Mouse (Mus musculus) MEL (cell line): ENCODE measurements around the gene Fam178b. TPM values are rescaled to one million over a fixed set of nuclear protein-coding genes. Genes with fewer than 3 reads are reported as not detected.
A peak's percentile ranks its signal among the peaks of the same experiment; 100 is the strongest.

Source experiments
- DNase-seq: peaks from one replicate; pipeline ENCODE4 v3.0.0; 2011; ENCODE audit warnings: low read depth, low spot score
- H3K27ac ChIP-seq: 2 replicates; pipeline ENCODE4 v1.5.1; 2012; ENCODE audit warnings: low read depth, mild to moderate bottlenecking, control low read depth, low read length, moderate library complexity; ENCODE audit not compliant: control insufficient read depth
- H3K27me3 ChIP-seq, 2 experiments: fragments of 150-350 bp in 1 of 2; sonication (generic) in 1 of 2; 2 replicates each; pipeline ENCODE4 v1.6.1; 2012; ENCODE audit warnings: low read length in 2 of 2, mild to moderate bottlenecking in 2 of 2, improper control_type of control experiment in 1 of 2, moderate library complexity in 1 of 2; ENCODE audit not compliant: insufficient read depth in 2 of 2, control insufficient read depth in 1 of 2
- H3K36me3 ChIP-seq, 2 experiments: 2 replicates each; pipeline ENCODE4 v1.6.1; 2012 to 2014; ENCODE audit warnings: low read length in 2 of 2, improper control_type of control experiment in 1 of 2, inconsistent platforms in 1 of 2, mild to moderate bottlenecking in 1 of 2; ENCODE audit not compliant: insufficient read depth in 2 of 2, control insufficient read depth in 1 of 2
- H3K4me1 ChIP-seq, 2 experiments: fragments of 150-350 bp in 1 of 2; sonication (generic) in 1 of 2; 2 replicates each; pipeline ENCODE4 v1.6.1; 2012; ENCODE audit warnings: low read length in 2 of 2, improper control_type of control experiment in 1 of 2, mild to moderate bottlenecking in 1 of 2; ENCODE audit not compliant: insufficient read depth in 2 of 2, control insufficient read depth in 1 of 2
- H3K4me3 ChIP-seq, 2 experiments: fragments of 150-350 bp in 1 of 2; sonication (generic) in 1 of 2; 2 replicates each; pipeline ENCODE4 v1.5.1; 2012; ENCODE audit warnings: low read depth in 2 of 2, low read length in 2 of 2, mild to moderate bottlenecking in 2 of 2, moderate library complexity in 2 of 2, control low read depth in 1 of 2, improper control_type of control experiment in 1 of 2; ENCODE audit not compliant: control insufficient read depth in 1 of 2, insufficient read depth in 1 of 2
- H3K79me2 ChIP-seq: 2 replicates; pipeline ENCODE4 v1.6.1; 2012; ENCODE audit warnings: mild to moderate bottlenecking, low read length, moderate library complexity; ENCODE audit not compliant: control insufficient read depth, poor library complexity, insufficient read depth
- H3K9ac ChIP-seq: 2 replicates; pipeline ENCODE4 v1.6.1; 2012; ENCODE audit warnings: low read depth, mild to moderate bottlenecking, control low read depth, low read length, moderate library complexity; ENCODE audit not compliant: control insufficient read depth, poor library complexity, severe bottlenecking
- H3K9me3 ChIP-seq: fragments of 150-350 bp; sonication (generic); replicated peaks from 2 replicates; pipeline ENCODE4 v1.6.1; 2012; ENCODE audit warnings: mild to moderate bottlenecking, low read length, improper control_type of control experiment, moderate library complexity; ENCODE audit not compliant: insufficient read depth
- BHLHE40 ChIP-seq: IDR thresholded peaks from 2 replicates; pipeline ENCODE4 v1.6.1; 2012; ENCODE audit warnings: low read depth, mild to moderate bottlenecking, inconsistent platforms, low read length, improper control_type of control experiment, borderline replicate concordance
- CHD2 ChIP-seq: IDR thresholded peaks from 2 replicates; pipeline ENCODE4 v1.6.1; 2011; ENCODE audit warnings: low read length, improper control_type of control experiment
- CTCF ChIP-seq, 3 experiments: IDR thresholded peaks in 2 of 3; conservative IDR thresholded peaks in 1 of 3; 2 replicates each; pipeline ENCODE4 v1.5.1; 2011 to 2012; ENCODE audit warnings: low read length in 3 of 3, low read depth in 2 of 3, mild to moderate bottlenecking in 2 of 3, improper control_type of control experiment in 1 of 3, inconsistent platforms in 1 of 3, mixed read lengths in 1 of 3, moderate library complexity in 1 of 3; ENCODE audit not compliant: control insufficient read depth in 1 of 3, insufficient read depth in 1 of 3, poor library complexity in 1 of 3, severe bottlenecking in 1 of 3
- E2F4 ChIP-seq: IDR thresholded peaks from 2 replicates; pipeline ENCODE4 v1.6.1; 2011; ENCODE audit warnings: low read depth, low read length, improper control_type of control experiment, borderline replicate concordance
- EP300 ChIP-seq, 2 experiments: IDR thresholded peaks; 2 replicates each; pipeline ENCODE4 v1.6.1; 2011; ENCODE audit warnings: improper control_type of control experiment in 2 of 2, low read length in 2 of 2, low read depth in 1 of 2, mild to moderate bottlenecking in 1 of 2
- GABPA ChIP-seq: IDR thresholded peaks from 2 replicates; pipeline ENCODE4 v1.6.1; 2012; ENCODE audit warnings: low read depth, mild to moderate bottlenecking, inconsistent platforms, low read length, improper control_type of control experiment, moderate library complexity
- GATA1 ChIP-seq: IDR thresholded peaks from 2 replicates; pipeline ENCODE4 v1.6.1; 2011; ENCODE audit warnings: low read depth, low read length, improper control_type of control experiment
- JUND ChIP-seq: IDR thresholded peaks from 2 replicates; pipeline ENCODE4 v1.6.1; 2011; ENCODE audit warnings: low read depth, mild to moderate bottlenecking, improper control_type of control experiment, low read length
- MAZ ChIP-seq: IDR thresholded peaks from 2 replicates; pipeline ENCODE4 v1.6.1; 2012; ENCODE audit warnings: low read depth, mild to moderate bottlenecking, inconsistent platforms, low read length, improper control_type of control experiment
- MXI1 ChIP-seq: IDR thresholded peaks from 2 replicates; pipeline ENCODE4 v1.6.1; 2011; ENCODE audit warnings: mild to moderate bottlenecking, low read depth, low read length, improper control_type of control experiment
- MYB ChIP-seq: IDR thresholded peaks from 2 replicates; pipeline ENCODE4 v1.6.1; 2011; ENCODE audit warnings: mild to moderate bottlenecking, low read depth, low read length, improper control_type of control experiment
- NRF1 ChIP-seq: IDR thresholded peaks from 2 replicates; pipeline ENCODE4 v1.6.1; 2014; ENCODE audit warnings: low read depth, mild to moderate bottlenecking, inconsistent platforms, low read length, improper control_type of control experiment, moderate library complexity; ENCODE audit not compliant: poor library complexity, insufficient read depth, severe bottlenecking
- POLR2A ChIP-seq, 2 experiments: IDR thresholded peaks; 2 replicates each; pipeline ENCODE4 v1.6.1; 2011 to 2012; ENCODE audit warnings: low read length in 2 of 2, mild to moderate bottlenecking in 2 of 2, control low read depth in 1 of 2, improper control_type of control experiment in 1 of 2, low read depth in 1 of 2, moderate library complexity in 1 of 2; ENCODE audit not compliant: control insufficient read depth in 1 of 2, insufficient read depth in 1 of 2, poor library complexity in 1 of 2
- RAD21 ChIP-seq: IDR thresholded peaks from 2 replicates; pipeline ENCODE4 v1.6.1; 2011; ENCODE audit warnings: mild to moderate bottlenecking, low read depth, low read length, improper control_type of control experiment
- SIN3A ChIP-seq: IDR thresholded peaks from 2 replicates; pipeline ENCODE4 v1.6.1; 2012; ENCODE audit warnings: low read length, improper control_type of control experiment, inconsistent platforms
- TAL1 ChIP-seq: IDR thresholded peaks from 2 replicates; pipeline ENCODE4 v1.6.1; 2012; ENCODE audit warnings: mild to moderate bottlenecking, inconsistent platforms, low read length, moderate library complexity, mixed read lengths
- TBP ChIP-seq: IDR thresholded peaks from 2 replicates; pipeline ENCODE4 v1.8.0; 2011; ENCODE audit warnings: low read depth, low read length, improper control_type of control experiment
- UBTF ChIP-seq: IDR thresholded peaks from 2 replicates; pipeline ENCODE4 v1.6.1; 2012; ENCODE audit warnings: low read depth, mild to moderate bottlenecking, inconsistent platforms, low read length, improper control_type of control experiment, moderate library complexity, borderline replicate concordance; ENCODE audit not compliant: insufficient read depth
- USF1 ChIP-seq: IDR thresholded peaks from 2 replicates; pipeline ENCODE4 v1.6.1; 2014; ENCODE audit warnings: low read depth, mild to moderate bottlenecking, inconsistent platforms, low read length, improper control_type of control experiment, moderate library complexity
- USF2 ChIP-seq, 2 experiments: IDR thresholded peaks; 2 replicates each; pipeline ENCODE4 v1.6.1; 2011 to 2012; ENCODE audit warnings: improper control_type of control experiment in 2 of 2, low read length in 2 of 2, borderline replicate concordance in 1 of 2, inconsistent platforms in 1 of 2, low read depth in 1 of 2, mild to moderate bottlenecking in 1 of 2; ENCODE audit not compliant: insufficient read depth in 1 of 2
- ZC3H11A ChIP-seq: IDR thresholded peaks from 2 replicates; pipeline ENCODE4 v1.6.1; 2012; ENCODE audit warnings: low read depth, mild to moderate bottlenecking, inconsistent platforms, low read length, improper control_type of control experiment
- ZMIZ1 ChIP-seq: IDR thresholded peaks from 2 replicates; pipeline ENCODE4 v1.6.1; 2012; ENCODE audit warnings: low read depth, mild to moderate bottlenecking, inconsistent platforms, low read length, improper control_type of control experiment, moderate library complexity
- polyA plus RNA-seq, 2 experiments: library from polyadenylated mRNA; stranded (reverse) in 1 of 2; unstranded in 1 of 2; fragments of >175 nt in 1 of 2; fragments of >200 nt in 1 of 2; gene quantifications; 2 replicates each; pipeline versions ENCODE4 v1.2.1 to v1.2.4; 2012; ENCODE audit warnings: low replicate concordance in 2 of 2, low read depth in 1 of 2; ENCODE audit not compliant: insufficient read length in 2 of 2, insufficient read depth in 1 of 2, missing spikeins in 1 of 2
- total RNA-seq: library from RNA; depleted of rRNA; stranded (reverse); fragments of 300-350 nt; gene quantifications from 2 replicates; pipeline ENCODE4 v1.2.3, GENCODE M21; 2012; rRNA removed

Fam178b gene
- total RNA-seq = 0.19 and 0.33 TPM in 2 replicates
- under 1 TPM in 1 of 2 experiments, not detected in 1; 0.29 TPM for polyA plus RNA-seq

DNA sequence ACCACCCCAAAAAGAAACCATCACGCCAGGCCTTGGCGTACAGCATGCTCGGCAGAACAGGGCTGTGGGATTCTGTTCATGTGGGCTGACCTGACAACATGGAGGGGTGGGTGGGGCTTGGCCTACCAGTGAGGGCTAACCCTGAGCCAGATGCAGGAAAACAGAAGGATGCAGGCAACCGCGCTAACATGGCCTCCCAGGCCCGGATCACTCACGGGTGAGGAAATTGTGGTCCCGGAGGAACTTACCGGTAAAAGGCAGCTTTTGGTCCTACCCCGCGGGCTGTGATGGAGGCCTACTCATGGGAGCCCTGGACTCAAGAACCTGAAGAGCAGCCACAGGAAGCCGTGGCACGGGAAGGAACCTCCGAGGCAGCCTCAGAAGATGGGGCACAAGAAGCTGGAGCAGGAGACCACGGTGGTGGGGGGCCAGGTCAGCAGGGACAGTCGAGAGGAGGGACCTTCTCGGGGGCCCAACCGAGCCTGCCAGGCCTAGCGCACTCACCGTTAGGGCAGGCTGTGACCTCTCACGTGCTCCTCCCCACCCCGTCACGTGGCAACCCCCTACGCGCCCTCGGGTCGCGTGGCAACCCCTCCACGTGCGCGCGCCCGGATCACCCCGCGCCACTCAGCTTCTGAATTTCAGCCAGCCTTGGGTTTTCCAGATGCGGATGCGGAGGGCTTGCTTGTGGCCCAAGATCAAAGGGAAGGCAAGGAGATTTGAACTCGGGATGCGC, at the start of gene Fam178b:
Gene Fam178b (minus strand): TSS at position 564 of the 736 bp plus-strand sequence.
- Histone ChIP-seq H3K27me3 (peaks cover under 1 to 6% of the 10 kb centered on the region in 2 experiments; a peak in 2 of 4 replicates), H3K27ac (no peak within 1 kb of the TSS), H3K9ac (peak within 1 kb of the TSS; percentile 5; the same call in 1 of the 2 replicates), H3K79me2 (no peaks in the 10 kb centered on the region), H3K9me3 (no peaks in the 10 kb centered on the region), H3K36me3 (peaks cover 0 to 3% of the 10 kb centered on the region in 2 experiments; a peak in 2 of 4 replicates), H3K4me1 (no peaks in the 10 kb centered on the region), H3K4me3 (peak within 1 kb of the TSS in 1 of 2 experiments; percentile 10; a peak in 2 of 4 replicates)
- DNase-seq = no peak
- no peak for TF ChIP-seq CHD2
- no peak for TF ChIP-seq TAL1
- TF ChIP-seq RAD21 = no peak
- TF ChIP-seq CTCF (IDR thresholded peaks at IDR 0.05 in 2 of 3, conservative IDR thresholded peaks at IDR 0.05 in 1 of 3; ENCODE audit: control insufficient read depth in 1 of 3, insufficient read depth in 1 of 3, low read depth in 2 of 3, low read length in 3 of 3, poor library complexity in 1 of 3, severe bottlenecking in 1 of 3) = no peak
- TF ChIP-seq MXI1 = no peak
- TF ChIP-seq ZC3H11A = no peak
- no peak for TF ChIP-seq UBTF

DNA sequence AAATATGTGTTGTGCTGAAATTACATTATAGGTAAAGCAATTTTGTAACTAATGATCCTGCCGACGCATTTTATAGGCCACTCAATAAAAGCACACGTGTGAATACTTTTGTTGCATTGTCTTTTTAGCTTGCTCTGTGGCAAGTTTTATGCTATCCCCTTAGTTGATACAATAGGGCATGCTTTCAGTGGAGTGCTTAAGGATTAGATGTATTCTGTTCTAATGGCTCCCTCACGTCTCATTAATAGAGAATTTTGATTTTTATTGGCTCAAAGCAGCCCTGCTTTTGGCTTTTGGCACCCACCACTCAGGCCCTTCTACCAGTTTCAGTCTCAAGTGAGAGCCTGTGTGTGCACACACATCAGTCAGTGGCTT, 41.1 kb upstream of the Fam178b start:
- TF ChIP-seq EP300 (IDR thresholded peaks at IDR 0.05; ENCODE audit: low read depth in 1 of 2, low read length in 2 of 2) = no peak
- TF ChIP-seq CTCF (IDR thresholded peaks at IDR 0.05 in 2 of 3, conservative IDR thresholded peaks at IDR 0.05 in 1 of 3; ENCODE audit: control insufficient read depth in 1 of 3, insufficient read depth in 1 of 3, low read depth in 2 of 3, low read length in 3 of 3, poor library complexity in 1 of 3, severe bottlenecking in 1 of 3) = no peak
- TF ChIP-seq GABPA = no peak
- no peak for TF ChIP-seq SIN3A
- TF ChIP-seq E2F4 = no peak
- TF ChIP-seq GATA1 = no peak
- TF ChIP-seq USF1 = no peak
- TF ChIP-seq MAZ = no peak
- no peak for TF ChIP-seq POLR2A (IDR thresholded peaks at IDR 0.05; ENCODE audit: control insufficient read depth in 1 of 2, insufficient read depth in 1 of 2, low read depth in 1 of 2, low read length in 2 of 2, poor library complexity in 1 of 2)
- TF ChIP-seq ZMIZ1 = no peak
- no peak for TF ChIP-seq CHD2
- TF ChIP-seq NRF1 = no peak
- TF ChIP-seq MXI1 = no peak
- no peak for TF ChIP-seq TAL1
- TF ChIP-seq USF2 (IDR thresholded peaks at IDR 0.05; ENCODE audit: borderline replicate concordance in 1 of 2, insufficient read depth in 1 of 2, low read depth in 1 of 2, low read length in 2 of 2) = no peak
- no peak for TF ChIP-seq MYB
- no peak for TF ChIP-seq TBP
- no peak for TF ChIP-seq JUND
- no peak for TF ChIP-seq BHLHE40
- H3K9ac ChIP-seq = no peak overlapping the region
- H3K36me3 ChIP-seq = no peaks in the 10 kb centered on the region
- no peaks in the 10 kb centered on the region for H3K9me3 ChIP-seq
- peaks cover 0 to 1% of the 10 kb centered on the region in 2 experiments; a peak in 1 of 4 replicates for H3K27me3 ChIP-seq
- no peaks in the 10 kb centered on the region for H3K79me2 ChIP-seq
- no peaks in the 10 kb centered on the region for H3K4me1 ChIP-seq
- H3K27ac ChIP-seq = no peak overlapping the region
- H3K4me3 ChIP-seq = no peak overlapping the region
- DNase-seq = no peak
